8 mouse cellular contexts compared by ENCODE assay signal in genomic region chr12:73113196-73113595, GRCm38 (mm10). TPM values are rescaled to one million over a fixed set of nuclear protein-coding genes. Genes with fewer than 3 reads are reported as not detected.
DNase-seq lines count a peak whose midpoint lies in the region; ATAC-seq and TF ChIP-seq lines count a peak whose summit lies in the region.

Gene Six4 (minus strand): TSS chr12:73113456.

- H3ac ChIP-seq in C2C12 (ENCODE audit: control insufficient read depth, insufficient read length, low read depth) = peak within 1 kb of the TSS; percentile 69

- peak within 1 kb of the TSS; percentile 91 for H3K4me3 ChIP-seq in C2C12 (ENCODE audit: insufficient read depth, poor library complexity, severe bottlenecking)
- H3K4me3 ChIP-seq in embryonic facial prominence, embryonic 13.5 days = peak within 1 kb of the TSS; percentile 88
- peak within 1 kb of the TSS; percentile 91 for H3K4me3 ChIP-seq in heart, embryonic 10.5 days
- peak within 1 kb of the TSS; percentile 66 for H3K4me3 ChIP-seq in liver, embryonic 11.5 days (ENCODE audit: low read depth, low read length)

- H3K79me2 ChIP-seq in C2C12 (ENCODE audit: control insufficient read depth, insufficient read depth) = peaks cover 49% of the 10 kb centered on the region

- H3K27me3 ChIP-seq in C2C12 (ENCODE audit: control insufficient read depth, insufficient read depth, insufficient read length) = no peaks in the 10 kb centered on the region
- no peaks in the 10 kb centered on the region for H3K27me3 ChIP-seq in embryonic facial prominence, embryonic 13.5 days
- no peaks in the 10 kb centered on the region for H3K27me3 ChIP-seq in heart, embryonic 10.5 days (ENCODE audit: insufficient read depth, poor library complexity, severe bottlenecking)
- peaks cover 53% of the 10 kb centered on the region for H3K27me3 ChIP-seq in liver, embryonic 11.5 days (replicated peaks; ENCODE audit: control insufficient read depth, insufficient read depth, low read length)

- H3K4me1 ChIP-seq in embryonic facial prominence, embryonic 13.5 days = peaks cover 35% of the 10 kb centered on the region
- peaks cover 26% of the 10 kb centered on the region for H3K4me1 ChIP-seq in heart, embryonic 10.5 days
- peaks cover 7% of the 10 kb centered on the region; the same call in 1 of the 2 replicates for H3K4me1 ChIP-seq in liver, embryonic 11.5 days (replicated peaks; ENCODE audit: control insufficient read depth, insufficient read depth, low read length)

- peak; percentile 75 for DNase-seq in adrenal gland, postnatal 25 days
- peak; percentile 95 for DNase-seq in heart, embryonic 10.5 days (ENCODE audit: low spot score)
- peak; percentile 78 for DNase-seq in kidney, adult 9 months
- DNase-seq in liver, embryonic 11.5 days (ENCODE audit: low spot score) = peak; percentile 69
- peak; percentile 18 for DNase-seq in naive thymus-derived CD4-positive, alpha-beta T cell, adult 2 months (ENCODE audit: low read depth)
- peak; percentile 63 to 68 for DNase-seq in urinary bladder, adult 18-20 months (ENCODE audit: low spot score in 2 of 2)

- no peak for TF ChIP-seq CTCF in C2C12 (IDR thresholded peaks at IDR 0.05; ENCODE audit: control insufficient read depth, insufficient read depth, insufficient read length)

- WGBS in embryonic facial prominence, embryonic 13.5 days = under 1% methylated on average over 20 of the region's 20 CpGs
- 1% methylated on average over 20 of the region's 20 CpGs for WGBS in heart, embryonic 10.5 days
- 1% methylated on average over 20 of the region's 20 CpGs for WGBS in liver, embryonic 11.5 days

- peak within 1 kb of the TSS; percentile 68 for H3K4me2 ChIP-seq in embryonic facial prominence, embryonic 13.5 days
- H3K4me2 ChIP-seq in liver, embryonic 11.5 days = peak within 1 kb of the TSS; percentile 86

- H3K27ac ChIP-seq in embryonic facial prominence, embryonic 13.5 days = peak within 1 kb of the TSS; percentile 94
- peak within 1 kb of the TSS; percentile 93 for H3K27ac ChIP-seq in heart, embryonic 10.5 days
- peak within 1 kb of the TSS; percentile 11; the same call in 1 of the 2 replicates for H3K27ac ChIP-seq in liver, embryonic 11.5 days (ENCODE audit: low read depth, low read length)

- peaks cover 18% of the 10 kb centered on the region for H3K36me3 ChIP-seq in C2C12 (ENCODE audit: control insufficient read depth, insufficient read depth)
- H3K36me3 ChIP-seq in embryonic facial prominence, embryonic 13.5 days = peaks cover 11% of the 10 kb centered on the region
- peaks cover 9% of the 10 kb centered on the region; the same call in 1 of the 2 replicates for H3K36me3 ChIP-seq in heart, embryonic 10.5 days
- H3K36me3 ChIP-seq in liver, embryonic 11.5 days (ENCODE audit: control insufficient read depth, insufficient read depth, low read length) = no peaks in the 10 kb centered on the region

- H3K9me3 ChIP-seq in embryonic facial prominence, embryonic 13.5 days = no peaks in the 10 kb centered on the region
- no peaks in the 10 kb centered on the region for H3K9me3 ChIP-seq in heart, embryonic 10.5 days
- no peaks in the 10 kb centered on the region for H3K9me3 ChIP-seq in liver, embryonic 11.5 days (ENCODE audit: control insufficient read depth, low read length)

- peaks cover 41% of the 10 kb centered on the region for H3K79me3 ChIP-seq in C2C12 (ENCODE audit: low read depth)

- peak; percentile 81 for ATAC-seq in embryonic facial prominence, embryonic 13.5 days (ENCODE audit: insufficient number of reproducible peaks, insufficient read depth, low FRiP score, low TSS enrichment, low read depth)
- peak; percentile 79 for ATAC-seq in liver, embryonic 11.5 days (replicated peaks; ENCODE audit: low FRiP score)

- peak within 1 kb of the TSS; percentile 96 for H3K9ac ChIP-seq in embryonic facial prominence, embryonic 13.5 days
- peak within 1 kb of the TSS; percentile 51 for H3K9ac ChIP-seq in liver, embryonic 11.5 days (ENCODE audit: low read depth, low read length)

TF ChIP-seq in C2C12, 6 proteins besides CTCF, POLR2A, EP300 and RAD21:
- TF ChIP-seq MAX (IDR thresholded peaks at IDR 0.05) = peak; percentile 50
- TF ChIP-seq CEBPB (IDR thresholded peaks at IDR 0.05; ENCODE audit: low read depth) = no peak
- TF ChIP-seq USF1 (IDR thresholded peaks at IDR 0.05; ENCODE audit: low read depth) = peak; percentile 27

RNA-seq across cellular contexts. Expression of gene Six4, which starts in this region (rescaled TPM):
- polyA plus RNA-seq in C2C12 (2012; fragmentation: generic; extraction: Trizol) = 5.4 TPM
- total RNA-seq in adrenal gland, postnatal 25 days (2021) = 1.2 and 1.3 TPM in 2 replicates
- polyA plus RNA-seq in embryonic facial prominence, embryonic 13.5 days (2015; fragmentation: Nextera tagmentation; extraction: Ambion mirVana) = 6.5 and 7.2 TPM in 2 replicates
- 3.4 and 5.8 TPM in 2 replicates for polyA plus RNA-seq in heart, embryonic 10.5 days (2016; fragmentation: Nextera tagmentation; extraction: Ambion mirVana)
- 1.4 and 1.6 TPM in 2 replicates for polyA plus RNA-seq in liver, embryonic 11.5 days (2014; fragmentation: Nextera tagmentation; extraction: Ambion mirVana)

Comparison
In these comparisons a context has a peak if more than half of its experiments do, and no peak if none do; other contexts are left out.
1. Peak in every context shown above with its lines: DNase-seq, ATAC-seq, H3K4me3 ChIP-seq and H3K27ac ChIP-seq.
2. DNase-seq: peak in every context shown above with its lines; median percentile 95 in heart, embryonic 10.5 days; 78 in kidney, adult 9 months; 75 in adrenal gland, postnatal 25 days; 69 in liver, embryonic 11.5 days; 66 in urinary bladder, adult 18-20 months; 18 in naive thymus-derived CD4-positive, alpha-beta T cell, adult 2 months.
3. H3K27ac ChIP-seq: peak in every context shown above with its lines; median percentile 94 in embryonic facial prominence, embryonic 13.5 days; 93 in heart, embryonic 10.5 days; 11 in liver, embryonic 11.5 days.